ENCODE assay signal across 23 mouse cellular contexts in genomic region chr11:100818359-100819012, GRCm38 (mm10). TPM values are rescaled to one million over a fixed set of nuclear protein-coding genes. Genes with fewer than 3 reads are reported as not detected.
DNase-seq lines count a peak whose midpoint lies in the region; ATAC-seq and TF ChIP-seq lines count a peak whose summit lies in the region.
"Had no signal": no experiment of that assay in that cellular context is flagged by ENCODE, and none has a peak within 500 bp of the region (broad histone marks: within the 10 kb centered on the region; RNA-seq: fewer than 3 reads in every experiment).

No protein-coding gene starts in this region.

- H3K9ac ChIP-seq in liver, embryonic 14.5 days (replicated peaks), result no peak overlapping the region
- H3K9ac ChIP-seq: embryonic facial prominence, embryonic 15.5 days; forebrain, embryonic 15.5 days; hindbrain, embryonic 14.5 days; limb, embryonic 15.5 days; midbrain, embryonic 12.5 days had no signal

- H3K9me3 ChIP-seq in erythroblast, embryonic 14.5 days (ENCODE audit: control insufficient read depth, low read length), result no peaks in the 10 kb centered on the region
- no peaks in the 10 kb centered on the region for H3K9me3 ChIP-seq in liver, embryonic 14.5 days (ENCODE audit: control insufficient read depth, low read length)
- H3K9me3 ChIP-seq: embryonic facial prominence, embryonic 15.5 days; forebrain, embryonic 15.5 days; limb, embryonic 15.5 days; midbrain, embryonic 12.5 days had no signal

- peak overlapping the region; percentile 52 for H3K4me3 ChIP-seq in erythroblast, embryonic 14.5 days (replicated peaks)
- no peak overlapping the region for H3K4me3 ChIP-seq in liver, embryonic 14.5 days (ENCODE audit: insufficient read depth in 1 of 2, low read depth in 2 of 2, low read length in 2 of 2)
- H3K4me3 ChIP-seq: embryonic facial prominence, embryonic 15.5 days; forebrain, embryonic 15.5 days; limb, embryonic 15.5 days; midbrain, embryonic 12.5 days had no signal

- H3K4me1 ChIP-seq in erythroblast, embryonic 14.5 days (ENCODE audit: control insufficient read depth), result peaks cover 74% of the 10 kb centered on the region
- peaks cover 33 to 70% of the 10 kb centered on the region in 2 experiments for H3K4me1 ChIP-seq in liver, embryonic 14.5 days (replicated peaks; ENCODE audit: control insufficient read depth in 2 of 2, insufficient read depth in 2 of 2, low read length in 1 of 2)

- ATAC-seq in liver, embryonic 14.5 days (ENCODE audit: insufficient read depth), result peak; percentile 56; the same call in 1 of the 2 replicates
- ATAC-seq: forebrain, embryonic 15.5 days had no signal

- peak; percentile 52 for DNase-seq in thymus, postnatal 4 days
- no peak for DNase-seq in thymus, postnatal 10 days (ENCODE audit: low spot score in 2 of 2)
- DNase-seq in liver, embryonic 14.5 days (ENCODE audit: low read depth in 3 of 3, low spot score in 3 of 3), result peak in 1 of 3 experiments; percentile 58
- DNase-seq in layer of hippocampus, adult 11-12 months (ENCODE audit: low spot score), result no peak
- no peak for DNase-seq in left cerebral cortex, postnatal 14 days (ENCODE audit: low spot score in 2 of 2)
- no peak for DNase-seq in right cerebral cortex, postnatal 10 days (ENCODE audit: low spot score in 2 of 2)
- DNase-seq: cerebellum, adult 11-12 months; heart, postnatal 10 days; kidney, adult 11 months; spleen, adult 18-20 months had no signal

- no peaks in the 10 kb centered on the region for H3K27me3 ChIP-seq in erythroblast, embryonic 14.5 days (ENCODE audit: control insufficient read depth)
- no peaks in the 10 kb centered on the region for H3K27me3 ChIP-seq in liver, embryonic 14.5 days (ENCODE audit: control insufficient read depth, insufficient read depth, low read length)
- H3K27me3 ChIP-seq: CH12.LX; embryonic facial prominence, embryonic 15.5 days; limb, embryonic 15.5 days; midbrain, embryonic 12.5 days had no signal

- no peak for TF ChIP-seq CTCF in liver, embryonic 14.5 days (IDR thresholded peaks at IDR 0.05; ENCODE audit: low read depth)

- intact Hi-C loops in left cerebral cortex, postnatal 14 days (cut with DNase I), result no loop called here

- H3K27ac ChIP-seq in liver, embryonic 14.5 days, result peak overlapping the region; percentile 33
- H3K27ac ChIP-seq: embryonic facial prominence, embryonic 15.5 days; forebrain, embryonic 15.5 days; hindbrain, embryonic 14.5 days; limb, embryonic 15.5 days; midbrain, embryonic 12.5 days had no signal

- TF ChIP-seq EP300 in liver, embryonic 14.5 days (IDR thresholded peaks at IDR 0.05; ENCODE audit: low read depth), result peak; percentile 42; the same call in 1 of the 2 replicates

- peak overlapping the region; percentile 45 for H3K4me2 ChIP-seq in liver, embryonic 14.5 days (ENCODE audit: low read depth)
- H3K4me2 ChIP-seq: embryonic facial prominence, embryonic 15.5 days; forebrain, embryonic 15.5 days; hindbrain, embryonic 14.5 days; limb, embryonic 15.5 days; midbrain, embryonic 12.5 days had no signal

- no peaks in the 10 kb centered on the region for H3K36me3 ChIP-seq in erythroblast, embryonic 14.5 days (ENCODE audit: control insufficient read depth)
- no peaks in the 10 kb centered on the region for H3K36me3 ChIP-seq in liver, embryonic 14.5 days (replicated peaks; ENCODE audit: control insufficient read depth, insufficient read depth, low read depth)
- H3K36me3 ChIP-seq: embryonic facial prominence, embryonic 15.5 days; forebrain, embryonic 15.5 days; limb, embryonic 15.5 days; midbrain, embryonic 12.5 days had no signal

- 37% methylated on average over 15 of the region's 15 CpGs for WGBS in liver, embryonic 14.5 days (ENCODE audit: insufficient replicate concordance)

RNA-seq across cellular contexts. Expression of gene Stat5b, which starts 32.0 kb away (rescaled TPM):
- polyA plus RNA-seq in erythroblast, embryonic 14.5 days (2012), result 0.67 and 0.90 TPM in 2 replicates
- polyA plus RNA-seq in liver, embryonic 14.5 days (2012; rRNA removed), result 10.6 and 12.4 TPM in 2 replicates
- polyA plus RNA-seq in liver, embryonic 14.5 days (2014; fragmentation: Nextera tagmentation; extraction: Ambion mirVana), result 16.4 and 19.3 TPM in 2 replicates
- 10 to 100 TPM; 14.6 to 19.9 TPM for total RNA-seq in left cerebral cortex, postnatal 14 days (2021)

RNA-seq across cellular contexts. Expression of gene Stat5a, which starts 40.7 kb away (rescaled TPM):
- 0.17 and 0.25 TPM in 2 replicates for polyA plus RNA-seq in erythroblast, embryonic 14.5 days (2012)
- 7.8 and 8.5 TPM in 2 replicates for polyA plus RNA-seq in liver, embryonic 14.5 days (2012; rRNA removed)
- polyA plus RNA-seq in liver, embryonic 14.5 days (2014; fragmentation: Nextera tagmentation; extraction: Ambion mirVana), result 7.2 and 8.6 TPM in 2 replicates
- 1 to 10 TPM; 2.5 to 2.6 TPM for total RNA-seq in left cerebral cortex, postnatal 14 days (2021)

RNA-seq across cellular contexts. Expression of gene Ghdc, which starts 47.7 kb away (rescaled TPM):
- 0.20 and 0.58 TPM in 2 replicates for polyA plus RNA-seq in erythroblast, embryonic 14.5 days (2012)
- polyA plus RNA-seq in liver, embryonic 14.5 days (2012; rRNA removed), result 2.2 and 2.3 TPM in 2 replicates
- polyA plus RNA-seq in liver, embryonic 14.5 days (2014; fragmentation: Nextera tagmentation; extraction: Ambion mirVana), result 0.76 and 0.77 TPM in 2 replicates
- 1 to 10 TPM; 5.3 to 6.5 TPM for total RNA-seq in left cerebral cortex, postnatal 14 days (2021)

RNA-seq across cellular contexts. Expression of gene Hcrt, which starts 55.8 kb away (rescaled TPM):
- not detected in 2 replicates for polyA plus RNA-seq in erythroblast, embryonic 14.5 days (2012)
- not detected in 2 replicates for polyA plus RNA-seq in liver, embryonic 14.5 days (2012; rRNA removed)
- not detected in 2 replicates for polyA plus RNA-seq in liver, embryonic 14.5 days (2014; fragmentation: Nextera tagmentation; extraction: Ambion mirVana)
- total RNA-seq in left cerebral cortex, postnatal 14 days (2021), result not detected
- total RNA-seq: CH12.LX; common myeloid progenitor, adult 5-6 weeks; gastrocnemius, adult 8-10 months; heart, adult 8-10 months; heart, postnatal 10 days; left cerebral cortex, adult 8-10 months had no signal
- polyA plus RNA-seq: embryonic facial prominence, embryonic 15.5 days; hindbrain, embryonic 14.5 days; large intestine, adult 2 months; limb, embryonic 15.5 days; midbrain, embryonic 12.5 days; stomach, embryonic 16.5 days had no signal

RNA-seq across cellular contexts. Expression of gene Kcnh4, which starts 58.7 kb away (rescaled TPM):
- polyA plus RNA-seq in erythroblast, embryonic 14.5 days (2012), result not detected in 2 replicates
- 0.02 TPM in 1 of 2 replicates, not detected in the other for polyA plus RNA-seq in liver, embryonic 14.5 days (2012; rRNA removed)
- not detected in 2 replicates for polyA plus RNA-seq in liver, embryonic 14.5 days (2014; fragmentation: Nextera tagmentation; extraction: Ambion mirVana)
- 10 to 100 TPM; 10.1 to 13.7 TPM for total RNA-seq in left cerebral cortex, postnatal 14 days (2021)
- total RNA-seq: common myeloid progenitor, adult 5-6 weeks; gastrocnemius, adult 8-10 months; heart, adult 8-10 months; heart, postnatal 10 days had no signal
- polyA plus RNA-seq: limb, embryonic 15.5 days had no signal
